Mouse (Mus musculus): ENCODE results near the gene Samd15. TPM values are rescaled to one million over a fixed set of nuclear protein-coding genes. Genes with fewer than 3 reads are reported as not detected.
"Not testable (repeated sequence)": the region's sequence is repeated elsewhere in the genome, so short reads cannot be mapped to it uniquely, and the experiment has no call there.

The Samd15 gene
- total RNA-seq, 2 experiments from 2014 or later: not detected

DNA sequence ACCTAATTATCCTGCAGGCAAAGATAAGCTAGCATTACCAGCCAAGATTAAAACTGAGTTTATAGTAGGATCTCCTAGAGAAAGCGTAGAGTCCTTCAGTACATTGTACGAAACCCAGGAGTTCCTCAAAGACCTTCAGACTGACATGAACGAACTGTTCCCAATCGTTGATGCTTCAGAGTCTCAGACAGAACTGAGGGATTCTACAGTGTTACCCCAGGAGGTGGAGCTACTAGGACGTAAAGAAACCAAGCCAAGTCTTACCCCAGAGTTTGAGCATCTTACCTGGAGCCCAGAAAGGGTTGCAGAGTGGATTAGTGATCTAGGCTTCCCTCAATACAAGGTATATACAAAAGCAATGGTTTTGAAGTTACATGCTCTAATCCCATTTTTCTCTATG, 2.2 kb downstream of the Samd15 start:
- intact Hi-C loops (cut with DNase I): no loop called here
- H3K27ac ChIP-seq: no peak overlapping the region
- H3K4me3 ChIP-seq: no peak overlapping the region
- TF ChIP-seq CTCF (IDR thresholded peaks at IDR 0.05): no peak
- DNase-seq: no peak

DNA sequence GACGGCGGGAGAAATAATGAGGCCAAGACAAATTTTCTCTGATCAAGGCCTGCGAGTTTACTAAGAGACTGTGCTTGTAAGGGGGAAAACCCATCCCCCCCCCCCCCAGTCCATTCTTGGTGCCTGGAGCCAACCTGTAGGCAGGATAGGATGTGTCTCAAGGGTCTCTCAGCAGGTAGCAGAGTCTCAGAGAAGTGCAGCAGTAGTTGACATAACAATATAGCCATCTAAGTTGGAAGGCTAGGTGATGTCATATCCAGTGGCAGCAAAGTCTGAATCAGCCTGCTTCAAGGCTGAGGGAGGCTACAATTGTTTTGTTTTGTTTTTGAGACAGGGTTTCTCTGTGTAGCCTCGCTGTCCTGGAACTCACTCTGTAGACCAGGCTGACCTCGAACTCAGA, 6.3 kb downstream of the Samd15 start:
- H3K27ac ChIP-seq; H3K4me3 ChIP-seq; intact Hi-C loops (cut with DNase I); DNase-seq: not testable (repeated sequence)

DNA sequence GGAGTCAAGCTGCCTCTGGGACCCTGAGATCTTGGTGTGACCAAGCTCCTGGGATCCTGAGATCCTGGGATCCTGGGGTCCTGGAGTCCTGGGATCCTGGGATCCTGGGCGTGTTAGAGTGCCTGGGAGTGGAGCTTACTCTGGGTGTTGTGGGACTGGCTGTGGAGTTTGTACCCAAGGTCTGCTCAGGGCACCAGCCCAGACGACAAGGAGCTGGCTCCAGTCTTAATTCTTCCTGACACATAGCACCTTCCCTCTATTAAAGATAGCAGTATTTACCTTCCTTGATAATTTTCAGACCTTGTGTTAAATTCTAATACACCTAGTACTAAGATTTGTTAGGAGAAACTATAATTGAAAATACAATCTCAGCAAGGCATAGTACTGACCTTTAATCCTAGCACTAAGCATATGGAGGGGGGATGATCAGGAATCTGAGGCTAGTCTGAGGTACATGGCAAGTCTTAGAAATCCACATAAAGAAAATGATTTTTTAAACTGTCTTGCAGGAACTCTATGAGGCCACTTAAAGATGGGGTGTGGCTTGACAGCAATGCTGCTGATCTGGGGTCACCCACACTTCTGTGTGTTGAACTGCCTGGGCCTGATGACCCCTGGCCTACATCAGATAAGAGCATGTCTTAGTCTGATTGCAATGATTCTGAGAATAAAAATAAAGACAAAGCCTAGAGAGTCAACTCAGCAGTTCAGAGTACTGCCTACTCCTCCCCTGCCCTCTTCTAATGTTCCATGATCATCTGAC, 13.5 kb downstream of the Samd15 start:
- H3K27ac ChIP-seq: no peak overlapping the region
- no peak for TF ChIP-seq CTCF (IDR thresholded peaks at IDR 0.05)
- DNase-seq: no peak
- intact Hi-C loops (cut with DNase I): no loop called here
- H3K4me3 ChIP-seq: no peak overlapping the region

- TF ChIP-seq CTCF (IDR thresholded peaks at IDR 0.05): no peak
- no peak overlapping the region for H3K4me3 ChIP-seq
- DNase-seq: no peak
- H3K27ac ChIP-seq: no peak overlapping the region
- intact Hi-C loops (cut with DNase I): no loop called here
Observed at GRCm38 (mm10) chr12:87216053-87216452, 16.5 kb downstream of the Samd15 start.

GRCm38 (mm10) chr12:87217596-87217995, 18.1 kb downstream of the Samd15 start:
- intact Hi-C loops (cut with DNase I): no loop called here
- no peak overlapping the region for H3K27ac ChIP-seq
- no peak for DNase-seq
- TF ChIP-seq CTCF (IDR thresholded peaks at IDR 0.05): no peak
- no peak overlapping the region for H3K4me3 ChIP-seq

- Histone ChIP-seq H3K27ac (no peak overlapping the region), H3K4me3 (no peak overlapping the region)
- TF ChIP-seq CTCF (IDR thresholded peaks at IDR 0.05): no peak
- DNase-seq: peak; percentile 45
- intact Hi-C loops (cut with DNase I): no loop called here
Observed at GRCm38 (mm10) chr12:87219362-87219761, 19.8 kb downstream of the Samd15 start.

GRCm38 (mm10) chr12:87224950-87225349, 25.4 kb downstream of the Samd15 start:
- intact Hi-C loops (cut with DNase I): no loop called here
- TF ChIP-seq CTCF (IDR thresholded peaks at IDR 0.05): no peak
- no peak for DNase-seq
- Histone ChIP-seq H3K4me3 (no peak overlapping the region), H3K27ac (no peak overlapping the region)

GRCm38 (mm10) chr12:87226801-87227200, 27.3 kb downstream of the Samd15 start:
- no peak for TF ChIP-seq CTCF (IDR thresholded peaks at IDR 0.05)
- DNase-seq: no peak
- intact Hi-C loops (cut with DNase I): no loop called here
- Histone ChIP-seq H3K4me3 (no peak overlapping the region), H3K27ac (no peak overlapping the region)

- Histone ChIP-seq H3K4me3 (no peak overlapping the region), H3K27ac (no peak overlapping the region)
- no peak for TF ChIP-seq CTCF (IDR thresholded peaks at IDR 0.05)
- intact Hi-C loops (cut with DNase I): no loop called here
- DNase-seq: no peak
Observed at GRCm38 (mm10) chr12:87229633-87230032, 30.1 kb downstream of the Samd15 start.

DNA sequence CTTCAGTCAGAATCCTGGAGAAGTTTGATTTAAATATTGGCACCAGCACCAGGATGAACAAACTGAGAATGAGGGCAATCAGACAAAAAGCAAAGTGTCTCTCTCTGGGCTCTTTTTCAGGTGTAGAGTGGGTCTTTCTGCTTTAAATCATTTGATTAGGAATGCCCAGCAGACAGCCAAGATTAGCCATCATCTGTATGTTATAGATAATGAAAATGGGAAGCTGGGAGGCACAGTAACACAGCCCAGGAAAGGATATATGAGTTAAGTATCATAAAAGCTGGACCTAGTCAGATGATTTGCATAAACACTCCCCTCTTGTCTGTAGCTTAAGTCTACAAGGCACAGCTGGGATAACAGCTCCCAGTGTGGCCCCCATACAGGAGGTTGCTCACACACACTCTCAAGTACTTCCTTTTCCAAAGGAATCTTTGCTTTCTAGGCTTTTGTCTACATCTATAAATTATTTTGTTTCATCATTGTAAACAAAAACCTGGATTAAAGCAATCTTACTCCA, 30.9 kb downstream of the Samd15 start:
- intact Hi-C loops (cut with DNase I): no loop called here
- Histone ChIP-seq H3K27ac (no peak overlapping the region), H3K4me3 (no peak overlapping the region)
- no peak for TF ChIP-seq CTCF (IDR thresholded peaks at IDR 0.05)
- DNase-seq: no peak

GRCm38 (mm10) chr12:87236882-87237483, 37.5 kb downstream of the Samd15 start:
- intact Hi-C loops (cut with DNase I): no loop called here
- no peak for DNase-seq
- Histone ChIP-seq H3K27ac (no peak overlapping the region), H3K4me3 (no peak overlapping the region)
- TF ChIP-seq CTCF (IDR thresholded peaks at IDR 0.05): no peak

GRCm38 (mm10) chr12:87238632-87239031, 39.1 kb downstream of the Samd15 start, which contains the start of gene Noxred1:
TSS of gene Noxred1 (minus strand) at chr12:87238732.
- no peak within 1 kb of the TSS for H3K4me3 ChIP-seq
- no peak for TF ChIP-seq CTCF (IDR thresholded peaks at IDR 0.05)
- intact Hi-C loops (cut with DNase I): no loop called here
- no peak for DNase-seq
- H3K27ac ChIP-seq: no peak within 1 kb of the TSS

GRCm38 (mm10) chr12:87250161-87250560, 50.6 kb downstream of the Samd15 start:
- intact Hi-C loops (cut with DNase I): no loop called here
- Histone ChIP-seq H3K4me3 (no peak overlapping the region), H3K27ac (no peak overlapping the region)
- DNase-seq: no peak
- no peak for TF ChIP-seq CTCF (IDR thresholded peaks at IDR 0.05)
